Mouse (Mus musculus) bone marrow, adult 2 months (tissue): ENCODE data around the gene Ncan.

Experiments
- CTCF ChIP-seq: fragments of 200-500 bp; IDR thresholded peaks from 2 replicates; pipeline ENCODE4 v1.5.1; 2011; ENCODE audit warnings: low read length, control low read depth; ENCODE audit not compliant: control insufficient read depth, insufficient read depth
- POLR2A ChIP-seq: fragments of 200-500 bp; IDR thresholded peaks from 2 replicates; pipeline ENCODE4 v1.6.1; 2011; ENCODE audit warnings: low read depth, mild to moderate bottlenecking, control low read depth, low read length, borderline replicate concordance; ENCODE audit not compliant: control insufficient read depth

GRCm38 (mm10) chr8:70073682-70074081, 47.0 kb downstream of the Ncan start:
- no peak for TF ChIP-seq POLR2A
- no peak for TF ChIP-seq CTCF
